Mouse (Mus musculus): ENCODE measurements at regions not wholly inside any gene's neighbourhood (a gene's known extent, or its start where the extent isn't known, plus 50 kb on each side); places are given as distances from the start of the nearest gene placed in this dataset.
A peak's percentile ranks its signal among the peaks of the same experiment; 100 is the strongest.
"Not testable (repeated sequence)": the region's sequence is repeated elsewhere in the genome, so short reads cannot be mapped to it uniquely, and the experiment has no call there.

DNA sequence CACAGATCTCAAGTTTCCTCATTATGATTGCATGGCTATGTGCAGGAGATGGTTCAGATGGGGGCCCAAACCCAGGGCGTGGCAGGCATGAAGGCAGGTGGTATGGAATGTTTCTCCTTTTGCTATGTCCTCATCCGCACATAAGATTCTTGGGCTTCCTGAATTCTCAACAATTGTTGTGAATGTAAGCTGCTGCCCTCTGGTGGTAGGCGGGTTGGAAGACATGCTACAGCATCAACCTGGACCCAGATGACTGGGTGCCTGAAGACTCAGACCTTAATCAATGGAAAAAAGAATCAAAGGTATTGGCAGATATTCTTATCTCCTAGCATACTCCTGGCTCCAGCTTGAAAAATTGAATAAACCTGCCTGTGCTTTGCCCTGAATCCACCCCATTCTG lies 211.3 kb upstream of the Gm4985 start:
- H3K27ac ChIP-seq; DNase-seq (ENCODE audit: extremely low spot score in 1 of 2, low spot score in 2 of 2); H3K4me3 ChIP-seq; intact Hi-C loops (cut with DNase I): not testable (repeated sequence)
- peak; percentile 9; the same call in 1 of the 2 replicates for TF ChIP-seq CTCF (IDR thresholded peaks at IDR 0.05)

DNA sequence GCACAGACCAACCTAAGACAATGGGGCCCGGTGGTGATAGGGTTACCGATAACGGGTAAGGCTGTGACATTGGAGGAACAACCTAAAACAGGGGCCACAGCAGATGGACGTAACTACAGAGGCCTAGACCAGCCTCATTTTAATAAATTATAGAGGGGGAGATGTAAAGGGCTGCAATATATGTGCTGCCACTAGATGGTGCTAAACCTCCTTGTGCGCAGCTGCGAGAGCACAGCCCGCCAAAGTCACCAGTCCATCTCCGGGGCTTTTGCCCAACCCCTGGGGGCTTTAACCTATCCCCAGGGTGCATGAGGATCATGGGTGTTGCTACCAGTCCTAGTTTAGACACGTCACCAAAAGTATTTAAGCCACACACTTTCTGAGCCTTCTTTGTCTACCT lies 202.9 kb upstream of the Gm4985 start:
- H3K4me3 ChIP-seq; H3K27ac ChIP-seq; DNase-seq (ENCODE audit: extremely low spot score in 1 of 2, low spot score in 2 of 2); intact Hi-C loops (cut with DNase I): not testable (repeated sequence)
- TF ChIP-seq CTCF (IDR thresholded peaks at IDR 0.05), result peak; percentile 13; the same call in 1 of the 2 replicates

DNA sequence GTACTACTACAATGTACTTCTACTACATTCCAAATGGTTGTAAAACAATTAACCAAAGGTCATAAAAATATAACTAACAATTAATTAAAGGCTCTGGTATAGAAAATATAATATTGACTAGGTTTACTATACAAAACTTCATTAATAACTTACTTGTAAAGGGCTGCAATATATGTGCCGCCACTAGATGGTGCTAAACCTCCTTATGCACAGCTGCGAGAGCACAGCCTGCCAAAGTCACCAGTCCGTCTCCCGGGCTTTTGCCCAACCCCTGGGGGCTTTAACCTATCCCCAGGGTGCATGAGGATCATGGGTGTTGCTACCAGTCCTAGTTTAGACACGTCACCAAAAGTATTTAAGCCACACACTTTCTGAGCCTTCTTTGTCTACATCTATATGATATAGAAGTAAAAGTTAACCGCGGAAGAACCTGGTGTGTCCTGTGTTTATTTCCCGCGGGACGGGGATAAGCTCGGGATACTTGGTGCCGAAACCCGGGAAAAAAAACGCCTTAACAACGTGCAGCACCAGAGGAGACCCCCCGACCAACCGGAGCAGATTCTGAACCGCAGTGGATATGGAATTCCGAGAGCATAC lies 194.6 kb upstream of the Gm4985 start:
- DNase-seq (ENCODE audit: extremely low spot score in 1 of 2, low spot score in 2 of 2); H3K4me3 ChIP-seq; H3K27ac ChIP-seq; intact Hi-C loops (cut with DNase I): not testable (repeated sequence)
- TF ChIP-seq CTCF (IDR thresholded peaks at IDR 0.05), result peak; percentile 14

Data from left cerebral cortex, adult 2 months (tissue).